Mouse (Mus musculus): ENCODE measurements around the gene Cbx1. TPM values are rescaled to one million over a fixed set of nuclear protein-coding genes. Genes with fewer than 3 reads are reported as not detected.

Gene Cbx1
- polyA plus RNA-seq, 1 experiment from 2014 or later: 66.5 TPM

GRCm38 (mm10) chr11:96832541-96832940 lies 43.6 kb downstream of the Cbx1 start:
- ATAC-seq (ENCODE audit: low read depth): no peak
- Histone ChIP-seq H3K4me2 (ENCODE audit: low read depth, low read length) (no peak overlapping the region), H3K27me3 (ENCODE audit: control insufficient read depth, insufficient read depth, low read length) (no peaks in the 10 kb centered on the region), H3K9me3 (ENCODE audit: control insufficient read depth, low read length) (no peaks in the 10 kb centered on the region), H3K9ac (replicated peaks; ENCODE audit: low read depth, low read length) (no peak overlapping the region), H3K27ac (ENCODE audit: low read depth, low read length) (no peak overlapping the region), H3K4me1 (ENCODE audit: control insufficient read depth, insufficient read depth, low read length) (peaks cover 13% of the 10 kb centered on the region), H3K4me3 (ENCODE audit: low read depth, low read length) (no peak overlapping the region), H3K36me3 (ENCODE audit: control insufficient read depth, insufficient read depth, low read length) (no peaks in the 10 kb centered on the region)
- 93% methylated on average over 3 of the region's 3 CpGs for WGBS

GRCm38 (mm10) chr11:96832973-96833372 lies 44.0 kb downstream of the Cbx1 start:
- H3K27me3 ChIP-seq (ENCODE audit: control insufficient read depth, insufficient read depth, low read length): no peaks in the 10 kb centered on the region
- no peak overlapping the region for H3K4me2 ChIP-seq (ENCODE audit: low read depth, low read length)
- H3K9me3 ChIP-seq (ENCODE audit: control insufficient read depth, low read length): no peaks in the 10 kb centered on the region
- ATAC-seq (ENCODE audit: low read depth): no peak
- H3K36me3 ChIP-seq (ENCODE audit: control insufficient read depth, insufficient read depth, low read length): no peaks in the 10 kb centered on the region
- no peak overlapping the region for H3K27ac ChIP-seq (ENCODE audit: low read depth, low read length)
- H3K4me1 ChIP-seq (ENCODE audit: control insufficient read depth, insufficient read depth, low read length): peaks cover 9% of the 10 kb centered on the region
- 70% methylated on average over 2 of the region's 2 CpGs for WGBS
- no peak overlapping the region for H3K4me3 ChIP-seq (ENCODE audit: low read depth, low read length)
- no peak overlapping the region for H3K9ac ChIP-seq (replicated peaks; ENCODE audit: low read depth, low read length)

- no peak for ATAC-seq (ENCODE audit: low read depth)
- H3K4me3 ChIP-seq (ENCODE audit: low read depth, low read length): no peak overlapping the region
Observed at GRCm38 (mm10) chr11:96834127-96834526, 45.2 kb downstream of the Cbx1 start.

GRCm38 (mm10) chr11:96837298-96837697 lies 48.4 kb downstream of the Cbx1 start:
- no peaks in the 10 kb centered on the region for H3K4me1 ChIP-seq (ENCODE audit: control insufficient read depth, insufficient read depth, low read length)
- ATAC-seq (ENCODE audit: low read depth): no peak
- H3K4me3 ChIP-seq (ENCODE audit: low read depth, low read length): no peak overlapping the region
- WGBS: 25% methylated on average over 9 of the region's 9 CpGs
- no peak overlapping the region for H3K4me2 ChIP-seq (ENCODE audit: low read depth, low read length)
- H3K27me3 ChIP-seq (ENCODE audit: control insufficient read depth, insufficient read depth, low read length): no peaks in the 10 kb centered on the region
- H3K9me3 ChIP-seq (ENCODE audit: control insufficient read depth, low read length): no peaks in the 10 kb centered on the region
- H3K27ac ChIP-seq (ENCODE audit: low read depth, low read length): no peak overlapping the region
- no peaks in the 10 kb centered on the region for H3K36me3 ChIP-seq (ENCODE audit: control insufficient read depth, insufficient read depth, low read length)
- H3K9ac ChIP-seq (replicated peaks; ENCODE audit: low read depth, low read length): no peak overlapping the region

More at GRCm38 (mm10) chr11:96834127-96834526, 45.2 kb downstream of the Cbx1 start:
- Histone ChIP-seq H3K27me3 (ENCODE audit: control insufficient read depth, insufficient read depth, low read length) (no peaks in the 10 kb centered on the region), H3K9me3 (ENCODE audit: control insufficient read depth, low read length) (no peaks in the 10 kb centered on the region), H3K4me1 (ENCODE audit: control insufficient read depth, insufficient read depth, low read length) (peaks cover 4% of the 10 kb centered on the region; the same call in 1 of the 2 replicates), H3K4me2 (ENCODE audit: low read depth, low read length) (no peak overlapping the region), H3K27ac (ENCODE audit: low read depth, low read length) (no peak overlapping the region), H3K9ac (replicated peaks; ENCODE audit: low read depth, low read length) (no peak overlapping the region), H3K36me3 (ENCODE audit: control insufficient read depth, insufficient read depth, low read length) (no peaks in the 10 kb centered on the region)
- WGBS: 88% methylated on average over 1 of the region's 1 CpGs

- H3K4me1 ChIP-seq (ENCODE audit: control insufficient read depth, insufficient read depth, low read length): no peaks in the 10 kb centered on the region
- WGBS: 67% methylated on average over 4 of the region's 4 CpGs
- H3K27ac ChIP-seq (ENCODE audit: low read depth, low read length): no peak overlapping the region
- H3K27me3 ChIP-seq (ENCODE audit: control insufficient read depth, insufficient read depth, low read length): no peaks in the 10 kb centered on the region
- no peaks in the 10 kb centered on the region for H3K36me3 ChIP-seq (ENCODE audit: control insufficient read depth, insufficient read depth, low read length)
- no peak overlapping the region for H3K4me3 ChIP-seq (ENCODE audit: low read depth, low read length)
- H3K9me3 ChIP-seq (ENCODE audit: control insufficient read depth, low read length): no peaks in the 10 kb centered on the region
- ATAC-seq (ENCODE audit: low read depth): no peak
- no peak overlapping the region for H3K9ac ChIP-seq (replicated peaks; ENCODE audit: low read depth, low read length)
- no peak overlapping the region for H3K4me2 ChIP-seq (ENCODE audit: low read depth, low read length)
Observed at GRCm38 (mm10) chr11:96838341-96838740, 49.4 kb downstream of the Cbx1 start.

- no peak overlapping the region for H3K4me3 ChIP-seq (ENCODE audit: low read depth, low read length)
- 78% methylated on average over 7 of the region's 7 CpGs for WGBS
- H3K9ac ChIP-seq (replicated peaks; ENCODE audit: low read depth, low read length): no peak overlapping the region
- H3K27ac ChIP-seq (ENCODE audit: low read depth, low read length): no peak overlapping the region
- H3K4me2 ChIP-seq (ENCODE audit: low read depth, low read length): no peak overlapping the region
- H3K4me1 ChIP-seq (ENCODE audit: control insufficient read depth, insufficient read depth, low read length): no peaks in the 10 kb centered on the region
- no peaks in the 10 kb centered on the region for H3K9me3 ChIP-seq (ENCODE audit: control insufficient read depth, low read length)
- no peak for ATAC-seq (ENCODE audit: low read depth)
- no peaks in the 10 kb centered on the region for H3K36me3 ChIP-seq (ENCODE audit: control insufficient read depth, insufficient read depth, low read length)
- H3K27me3 ChIP-seq (ENCODE audit: control insufficient read depth, insufficient read depth, low read length): no peaks in the 10 kb centered on the region
Observed at GRCm38 (mm10) chr11:96839428-96839827, 50.5 kb downstream of the Cbx1 start.

- H3K9me3 ChIP-seq (ENCODE audit: control insufficient read depth, low read length): no peaks in the 10 kb centered on the region
- H3K4me3 ChIP-seq (ENCODE audit: low read depth, low read length): no peak overlapping the region
- no peak for ATAC-seq (ENCODE audit: low read depth)
- no peaks in the 10 kb centered on the region for H3K27me3 ChIP-seq (ENCODE audit: control insufficient read depth, insufficient read depth, low read length)
- no peak overlapping the region for H3K9ac ChIP-seq (replicated peaks; ENCODE audit: low read depth, low read length)
- no peaks in the 10 kb centered on the region for H3K4me1 ChIP-seq (ENCODE audit: control insufficient read depth, insufficient read depth, low read length)
- H3K27ac ChIP-seq (ENCODE audit: low read depth, low read length): no peak overlapping the region
- no peaks in the 10 kb centered on the region for H3K36me3 ChIP-seq (ENCODE audit: control insufficient read depth, insufficient read depth, low read length)
- WGBS: 87% methylated on average over 3 of the region's 3 CpGs
- H3K4me2 ChIP-seq (ENCODE audit: low read depth, low read length): no peak overlapping the region
Observed at GRCm38 (mm10) chr11:96839877-96840276, 51.0 kb downstream of the Cbx1 start.

- no peak overlapping the region for H3K4me3 ChIP-seq (ENCODE audit: low read depth, low read length)
- no peaks in the 10 kb centered on the region for H3K4me1 ChIP-seq (ENCODE audit: control insufficient read depth, insufficient read depth, low read length)
- H3K36me3 ChIP-seq (ENCODE audit: control insufficient read depth, insufficient read depth, low read length): no peaks in the 10 kb centered on the region
- H3K4me2 ChIP-seq (ENCODE audit: low read depth, low read length): no peak overlapping the region
- no peak overlapping the region for H3K9ac ChIP-seq (replicated peaks; ENCODE audit: low read depth, low read length)
- H3K9me3 ChIP-seq (ENCODE audit: control insufficient read depth, low read length): no peaks in the 10 kb centered on the region
- 58% methylated on average over 8 of the region's 8 CpGs for WGBS
- no peak for ATAC-seq (ENCODE audit: low read depth)
- H3K27me3 ChIP-seq (ENCODE audit: control insufficient read depth, insufficient read depth, low read length): no peaks in the 10 kb centered on the region
- no peak overlapping the region for H3K27ac ChIP-seq (ENCODE audit: low read depth, low read length)
Observed at GRCm38 (mm10) chr11:96840290-96840689, 51.4 kb downstream of the Cbx1 start.

- Histone ChIP-seq H3K27ac (ENCODE audit: low read depth, low read length) (no peak overlapping the region), H3K9me3 (ENCODE audit: control insufficient read depth, low read length) (no peaks in the 10 kb centered on the region), H3K4me3 (ENCODE audit: low read depth, low read length) (no peak overlapping the region), H3K9ac (replicated peaks; ENCODE audit: low read depth, low read length) (no peak overlapping the region), H3K4me1 (ENCODE audit: control insufficient read depth, insufficient read depth, low read length) (no peaks in the 10 kb centered on the region), H3K36me3 (ENCODE audit: control insufficient read depth, insufficient read depth, low read length) (no peaks in the 10 kb centered on the region), H3K4me2 (ENCODE audit: low read depth, low read length) (no peak overlapping the region), H3K27me3 (ENCODE audit: control insufficient read depth, insufficient read depth, low read length) (no peaks in the 10 kb centered on the region)
- ATAC-seq (ENCODE audit: low read depth): no peak
- 66% methylated on average over 3 of the region's 3 CpGs for WGBS
Observed at GRCm38 (mm10) chr11:96843627-96844026, 54.7 kb downstream of the Cbx1 start.

GRCm38 (mm10) chr11:96847240-96847639 lies 58.3 kb downstream of the Cbx1 start:
- H3K27ac ChIP-seq (ENCODE audit: low read depth, low read length): no peak overlapping the region
- no peaks in the 10 kb centered on the region for H3K9me3 ChIP-seq (ENCODE audit: control insufficient read depth, low read length)
- H3K4me2 ChIP-seq (ENCODE audit: low read depth, low read length): no peak overlapping the region
- no peaks in the 10 kb centered on the region for H3K27me3 ChIP-seq (ENCODE audit: control insufficient read depth, insufficient read depth, low read length)
- no peak overlapping the region for H3K4me3 ChIP-seq (ENCODE audit: low read depth, low read length)
- no peaks in the 10 kb centered on the region for H3K36me3 ChIP-seq (ENCODE audit: control insufficient read depth, insufficient read depth, low read length)
- H3K9ac ChIP-seq (replicated peaks; ENCODE audit: low read depth, low read length): no peak overlapping the region
- 53% methylated on average over 3 of the region's 3 CpGs for WGBS
- 0 out of 2 replicates have a peak, but pooled peaks cover 6% of the 10 kb centered on the region for H3K4me1 ChIP-seq (ENCODE audit: control insufficient read depth, insufficient read depth, low read length)
- no peak for ATAC-seq (ENCODE audit: low read depth)
